Mouse (Mus musculus) left cerebral cortex, adult 2 months (tissue): ENCODE data around the gene H1fnt. TPM values are rescaled to one million over a fixed set of nuclear protein-coding genes. Genes with fewer than 3 reads are reported as not detected.

Source experiments
- DNase-seq, 2 experiments: peaks; one replicate each; pipeline ENCODE4 v3.0.0; 2021 to 2022; ENCODE audit warnings: low spot score in 2 of 2, mixed read lengths in 1 of 2; ENCODE audit errors: extremely low spot score in 1 of 2
- H3K27ac ChIP-seq: fragments of 200-600 bp; 2 replicates; pipeline ENCODE4 v1.8.1; 2022
- H3K4me3 ChIP-seq: fragments of 200-600 bp; 2 replicates; pipeline ENCODE4 v1.8.1; 2022
- CTCF ChIP-seq: fragments of 200-600 bp; IDR thresholded peaks from 2 replicates; pipeline ENCODE4 v1.8.1; 2022; ENCODE audit warnings: antibody characterized with exemption, mild to moderate bottlenecking, moderate library complexity
- intact Hi-C: fragments of 180-260 bp; cut with DNase I; formaldehyde crosslinking; loops from one replicate; pipeline ENCODE4 v1.15.1; 2025
- total RNA-seq, 2 experiments: library from RNA; stranded (reverse); gene quantifications; 2 replicates each; pipeline ENCODE4 v1.2.3; 2021

Gene H1fnt
- total RNA-seq, 2 experiments from 2014 or later: not detected

- intact Hi-C loops: no loop called here
- no peak within 1 kb of the TSS for H3K27ac ChIP-seq
- no peak for DNase-seq
- no peak within 1 kb of the TSS for H3K4me3 ChIP-seq
- no peak for TF ChIP-seq CTCF
Measured at GRCm38 (mm10) chr15:98220877-98221276, 36.2 kb downstream of the H1fnt start, which contains the start of the genes Gm44579 and Olfr287. Gm44579 (minus strand) TSS chr15:98220977. Olfr287 (minus strand) TSS chr15:98221056.

- TF ChIP-seq CTCF: no peak
- H3K27ac ChIP-seq: no peak overlapping the region
- H3K4me3 ChIP-seq: no peak overlapping the region
- intact Hi-C loops: no loop called here
- no peak for DNase-seq
Measured at GRCm38 (mm10) chr15:98214130-98214529, 43.0 kb downstream of the H1fnt start.

- no peak for DNase-seq
- Histone ChIP-seq H3K4me3 (no peak overlapping the region), H3K27ac (no peak overlapping the region)
- intact Hi-C loops: no loop called here
- TF ChIP-seq CTCF: no peak
Measured at GRCm38 (mm10) chr15:98213336-98213870, 43.7 kb downstream of the H1fnt start.

GRCm38 (mm10) chr15:98209676-98210075 lies 47.4 kb downstream of the H1fnt start:
- no peak for DNase-seq
- Histone ChIP-seq H3K27ac (no peak overlapping the region), H3K4me3 (no peak overlapping the region)
- no peak for TF ChIP-seq CTCF
- intact Hi-C loops: no loop called here

Other genes starting within 250 kb of the H1fnt start
- 100 to 1,000 TPM; 379 to 387 TPM for gene Pfkm, start 164.7 kb downstream of the H1fnt start, total RNA-seq
- gene Senp1, start 163.5 kb downstream of the H1fnt start, total RNA-seq: 10 to 100 TPM; 13.6 to 15.6 TPM
- gene Asb8, start 91.7 kb downstream of the H1fnt start, total RNA-seq: 10 to 100 TPM; 46.2 to 51.8 TPM
- gene Ccdc184, start 90.1 kb downstream of the H1fnt start, total RNA-seq: 10 to 100 TPM; 20.6 to 21.8 TPM
- gene Olfr288, start 61.8 kb downstream of the H1fnt start, total RNA-seq: not detected
- gene Gm44579, start 36.3 kb downstream of the H1fnt start, total RNA-seq: under 1 TPM in 1 of 2 experiments, not detected in 1; 0.32 TPM
- 1 to 10 TPM; 4.7 to 5.3 TPM for gene Olfr287, start 36.2 kb downstream of the H1fnt start, total RNA-seq
- not detected for gene Olfr286, start 22.8 kb downstream of the H1fnt start, total RNA-seq
- gene Zfp641, start 38.9 kb upstream of the H1fnt start, total RNA-seq: 1 to 10 TPM; 6.6 to 8.0 TPM
- gene Olfr285, start 60.1 kb upstream of the H1fnt start, total RNA-seq: not detected
- not detected for gene Olfr284, start 83.7 kb upstream of the H1fnt start, total RNA-seq
- gene Olfr283, start 123.7 kb upstream of the H1fnt start, total RNA-seq: not detected
- not detected for gene Olfr282, start 173.9 kb upstream of the H1fnt start, total RNA-seq
- gene Olfr281, start 195.3 kb upstream of the H1fnt start, total RNA-seq: not detected
- not detected for gene OR5BS1P, start 212.6 kb upstream of the H1fnt start, total RNA-seq
- not detected for gene Lalba, start 225.4 kb upstream of the H1fnt start, total RNA-seq
- not detected for gene Olfr279, start 235.1 kb upstream of the H1fnt start, total RNA-seq